Mouse (Mus musculus): Measurements from ENCODE around the gene Ccdc88b. TPM values are rescaled to one million over a fixed set of nuclear protein-coding genes. Genes with fewer than 3 reads are reported as not detected.

The Ccdc88b gene
- polyA plus RNA-seq, 1 experiment from 2014 or later: 2.8 TPM

GRCm38 (mm10) chr19:6860706-6861105 lies 2.7 kb upstream of the Ccdc88b start:
- Histone ChIP-seq H3K27ac (ENCODE audit: low read length) (peak overlapping the region; percentile 23; the same call in 1 of the 2 replicates), H3K4me1 (ENCODE audit: control insufficient read depth, low read depth, low read length) (peaks cover 10% of the 10 kb centered on the region), H3K9ac (ENCODE audit: low read depth, low read length) (no peak overlapping the region), H3K9me3 (replicated peaks; ENCODE audit: control insufficient read depth, low read length) (no peaks in the 10 kb centered on the region), H3K4me2 (ENCODE audit: low read depth, low read length) (no peak overlapping the region), H3K36me3 (ENCODE audit: control insufficient read depth, insufficient read depth) (no peaks in the 10 kb centered on the region), H3K4me3 (ENCODE audit: low read depth, low read length) (no peak overlapping the region), H3K27me3 (ENCODE audit: control insufficient read depth, insufficient read depth, low read depth, low read length) (no peaks in the 10 kb centered on the region)
- WGBS (ENCODE audit: insufficient replicate concordance): 40% methylated on average over 6 of the region's 6 CpGs
- ATAC-seq (ENCODE audit: low read depth): no peak

DNA sequence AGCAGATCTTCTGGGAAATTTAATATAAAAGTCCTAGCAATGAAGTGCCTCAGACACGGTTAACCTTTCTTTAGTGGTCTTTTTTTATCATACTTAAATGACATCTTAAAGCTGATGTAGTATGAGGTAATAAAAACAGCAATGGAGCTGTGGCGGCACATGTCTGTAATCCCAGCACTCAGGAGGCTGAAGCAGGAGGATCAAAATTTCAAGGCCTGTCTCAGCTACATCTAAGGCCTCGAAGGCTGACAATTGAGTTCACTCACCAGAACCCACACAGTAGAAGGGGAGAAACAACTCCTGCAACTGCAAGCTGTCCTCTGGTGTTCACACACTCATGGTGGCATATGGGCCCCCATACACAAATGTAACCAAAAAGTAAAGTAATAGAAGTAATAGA lies 2.0 kb upstream of the Ccdc88b start:
- ATAC-seq (ENCODE audit: low read depth): no peak
- H3K27ac ChIP-seq (ENCODE audit: low read length): no peak overlapping the region
- H3K9me3 ChIP-seq (replicated peaks; ENCODE audit: control insufficient read depth, low read length): no peaks in the 10 kb centered on the region

GRCm38 (mm10) chr19:6859032-6859651 lies 1.1 kb upstream of the Ccdc88b start:
- no peak overlapping the region for H3K9ac ChIP-seq (ENCODE audit: low read depth, low read length)
- WGBS (ENCODE audit: insufficient replicate concordance): 63% methylated on average over 2 of the region's 2 CpGs
- H3K4me3 ChIP-seq (ENCODE audit: low read depth, low read length): no peak overlapping the region
- H3K27ac ChIP-seq (ENCODE audit: low read length): no peak overlapping the region
- ATAC-seq (ENCODE audit: low read depth): no peak
- H3K4me1 ChIP-seq (ENCODE audit: control insufficient read depth, low read depth, low read length): peaks cover 17% of the 10 kb centered on the region
- H3K4me2 ChIP-seq (ENCODE audit: low read depth, low read length): no peak overlapping the region
- no peaks in the 10 kb centered on the region for H3K27me3 ChIP-seq (ENCODE audit: control insufficient read depth, insufficient read depth, low read depth, low read length)
- no peaks in the 10 kb centered on the region for H3K9me3 ChIP-seq (replicated peaks; ENCODE audit: control insufficient read depth, low read length)
- no peaks in the 10 kb centered on the region for H3K36me3 ChIP-seq (ENCODE audit: control insufficient read depth, insufficient read depth)

More for the DNA sequence above, 2.0 kb upstream of the Ccdc88b start:
- Histone ChIP-seq H3K27me3 (ENCODE audit: control insufficient read depth, insufficient read depth, low read depth, low read length) (no peaks in the 10 kb centered on the region), H3K4me3 (ENCODE audit: low read depth, low read length) (no peak overlapping the region), H3K36me3 (ENCODE audit: control insufficient read depth, insufficient read depth) (no peaks in the 10 kb centered on the region), H3K4me2 (ENCODE audit: low read depth, low read length) (no peak overlapping the region), H3K9ac (ENCODE audit: low read depth, low read length) (no peak overlapping the region), H3K4me1 (ENCODE audit: control insufficient read depth, low read depth, low read length) (peaks cover 17% of the 10 kb centered on the region)
- WGBS (ENCODE audit: insufficient replicate concordance): 74% methylated on average over 3 of the region's 3 CpGs

DNA sequence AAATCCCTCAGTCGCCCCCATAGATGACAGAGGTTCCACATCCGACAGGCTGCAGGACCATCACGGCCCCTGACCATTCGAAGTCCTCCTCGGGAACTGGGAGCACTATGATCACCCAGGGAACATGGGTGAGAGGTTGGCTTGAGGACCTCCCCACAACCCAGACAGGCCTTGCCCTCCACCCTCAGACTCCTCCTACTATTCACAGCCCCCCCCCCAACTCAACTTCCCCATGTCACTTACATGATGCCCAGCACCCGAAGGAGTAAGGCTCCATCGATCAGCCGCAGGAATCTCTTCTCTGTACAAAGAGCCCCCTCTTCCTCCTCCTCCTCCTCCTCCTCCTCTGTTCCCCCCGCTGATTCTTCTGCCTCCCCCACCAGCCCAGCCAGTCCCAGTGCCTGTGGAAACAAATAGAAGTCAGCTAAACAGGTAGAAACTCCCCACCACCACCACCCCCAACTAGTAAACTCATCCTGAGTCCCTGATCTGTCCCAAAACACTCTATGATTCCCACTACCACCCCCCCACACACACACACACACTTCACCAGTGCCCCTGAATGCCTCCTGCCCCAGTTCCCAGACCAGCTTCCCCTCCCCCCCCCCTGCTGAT lies 513 bp downstream of the Ccdc88b start:
- no peak; the same call in 1 of the 2 replicates for ATAC-seq (ENCODE audit: low read depth)
- Histone ChIP-seq H3K4me3 (ENCODE audit: low read depth, low read length) (peak overlapping the region; percentile 36; the same call in 1 of the 2 replicates), H3K4me2 (ENCODE audit: low read depth, low read length) (peak overlapping the region; percentile 29; the same call in 1 of the 2 replicates), H3K9me3 (replicated peaks; ENCODE audit: control insufficient read depth, low read length) (no peaks in the 10 kb centered on the region), H3K9ac (ENCODE audit: low read depth, low read length) (no peak overlapping the region), H3K27ac (ENCODE audit: low read length) (no peak overlapping the region; the same call in 1 of the 2 replicates), H3K27me3 (ENCODE audit: control insufficient read depth, insufficient read depth, low read depth, low read length) (no peaks in the 10 kb centered on the region), H3K36me3 (ENCODE audit: control insufficient read depth, insufficient read depth) (no peaks in the 10 kb centered on the region), H3K4me1 (ENCODE audit: control insufficient read depth, low read depth, low read length) (peaks cover 17% of the 10 kb centered on the region)
- 26% methylated on average over 9 of the region's 9 CpGs for WGBS (ENCODE audit: insufficient replicate concordance)

GRCm38 (mm10) chr19:6857003-6857360 lies 1.0 kb downstream of the Ccdc88b start:
- Histone ChIP-seq H3K9me3 (replicated peaks; ENCODE audit: control insufficient read depth, low read length) (no peaks in the 10 kb centered on the region), H3K9ac (ENCODE audit: low read depth, low read length) (no peak overlapping the region), H3K4me3 (ENCODE audit: low read depth, low read length) (peak overlapping the region; percentile 36; the same call in 1 of the 2 replicates), H3K4me2 (ENCODE audit: low read depth, low read length) (peak overlapping the region; percentile 29; the same call in 1 of the 2 replicates), H3K27me3 (ENCODE audit: control insufficient read depth, insufficient read depth, low read depth, low read length) (no peaks in the 10 kb centered on the region), H3K36me3 (ENCODE audit: control insufficient read depth, insufficient read depth) (no peaks in the 10 kb centered on the region), H3K27ac (ENCODE audit: low read length) (peak overlapping the region; percentile 40; the same call in 1 of the 2 replicates), H3K4me1 (ENCODE audit: control insufficient read depth, low read depth, low read length) (peaks cover 17% of the 10 kb centered on the region)
- no peak for ATAC-seq (ENCODE audit: low read depth)
- 40% methylated on average over 3 of the region's 3 CpGs for WGBS (ENCODE audit: insufficient replicate concordance)

DNA sequence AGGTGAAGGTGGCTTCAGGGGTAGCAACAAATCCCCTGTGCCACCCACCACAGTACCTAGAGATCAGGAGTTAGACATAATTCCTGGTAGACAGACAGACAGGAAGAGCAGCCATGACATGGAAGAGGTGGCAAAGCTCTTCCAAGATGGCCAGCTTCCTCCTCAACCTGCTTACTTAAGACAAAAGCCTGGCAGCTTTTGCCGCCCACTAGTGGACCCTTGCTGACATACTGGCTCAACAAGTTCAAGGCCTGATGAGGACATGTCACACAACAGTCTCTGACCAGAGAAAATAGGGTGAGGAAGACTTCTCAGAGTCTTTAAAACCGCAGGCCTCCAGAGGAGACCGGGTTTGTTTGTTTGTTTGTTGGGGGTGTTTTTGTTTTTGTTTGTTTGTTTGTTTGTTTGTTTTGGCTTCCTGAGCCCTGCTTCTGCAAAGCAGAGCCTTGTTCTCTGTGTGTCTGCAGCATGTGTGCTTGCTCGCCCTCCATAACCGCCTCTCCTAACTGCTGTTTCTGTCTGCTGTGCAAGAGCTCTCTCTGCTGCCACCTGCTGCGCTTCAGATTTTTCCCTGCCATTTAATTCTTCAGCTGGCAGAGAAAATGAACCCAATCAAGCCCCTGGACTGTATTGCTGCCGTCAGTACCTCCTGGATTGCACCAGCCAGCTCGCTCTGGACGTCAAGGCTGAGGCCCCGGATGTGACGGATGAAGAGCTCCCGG lies 1.6 kb downstream of the Ccdc88b start:
- 43% methylated on average over 12 of the region's 12 CpGs for WGBS (ENCODE audit: insufficient replicate concordance)
- H3K36me3 ChIP-seq (ENCODE audit: control insufficient read depth, insufficient read depth): no peaks in the 10 kb centered on the region
- peak overlapping the region; percentile 40; the same call in 1 of the 2 replicates for H3K27ac ChIP-seq (ENCODE audit: low read length)
- H3K27me3 ChIP-seq (ENCODE audit: control insufficient read depth, insufficient read depth, low read depth, low read length): no peaks in the 10 kb centered on the region
- H3K9ac ChIP-seq (ENCODE audit: low read depth, low read length): no peak overlapping the region
- H3K9me3 ChIP-seq (replicated peaks; ENCODE audit: control insufficient read depth, low read length): no peaks in the 10 kb centered on the region
- H3K4me3 ChIP-seq (ENCODE audit: low read depth, low read length): peak overlapping the region; percentile 18; the same call in 1 of the 2 replicates
- H3K4me1 ChIP-seq (ENCODE audit: control insufficient read depth, low read depth, low read length): peaks cover 17% of the 10 kb centered on the region
- H3K4me2 ChIP-seq (ENCODE audit: low read depth, low read length): peak overlapping the region; percentile 29; the same call in 1 of the 2 replicates
- ATAC-seq (ENCODE audit: low read depth): no peak

GRCm38 (mm10) chr19:6855225-6856031 lies 2.6 kb downstream of the Ccdc88b start:
- peak; percentile 30; the same call in 1 of the 2 replicates for ATAC-seq (ENCODE audit: low read depth)
- Histone ChIP-seq H3K4me3 (ENCODE audit: low read depth, low read length) (0 out of 2 replicates have a peak overlapping the region, but pooled peaks have one; percentile 20), H3K9me3 (replicated peaks; ENCODE audit: control insufficient read depth, low read length) (no peaks in the 10 kb centered on the region), H3K4me2 (ENCODE audit: low read depth, low read length) (peak overlapping the region; percentile 42), H3K4me1 (ENCODE audit: control insufficient read depth, low read depth, low read length) (peaks cover 17% of the 10 kb centered on the region), H3K9ac (ENCODE audit: low read depth, low read length) (no peak overlapping the region), H3K36me3 (ENCODE audit: control insufficient read depth, insufficient read depth) (no peaks in the 10 kb centered on the region), H3K27me3 (ENCODE audit: control insufficient read depth, insufficient read depth, low read depth, low read length) (no peaks in the 10 kb centered on the region), H3K27ac (ENCODE audit: low read length) (no peak overlapping the region)
- 29% methylated on average over 38 of the region's 38 CpGs for WGBS (ENCODE audit: insufficient replicate concordance)

GRCm38 (mm10) chr19:6854658-6855057 lies 3.4 kb downstream of the Ccdc88b start:
- Histone ChIP-seq H3K27me3 (ENCODE audit: control insufficient read depth, insufficient read depth, low read depth, low read length) (no peaks in the 10 kb centered on the region), H3K36me3 (ENCODE audit: control insufficient read depth, insufficient read depth) (no peaks in the 10 kb centered on the region), H3K9me3 (replicated peaks; ENCODE audit: control insufficient read depth, low read length) (no peaks in the 10 kb centered on the region), H3K9ac (ENCODE audit: low read depth, low read length) (no peak overlapping the region), H3K4me1 (ENCODE audit: control insufficient read depth, low read depth, low read length) (peaks cover 17% of the 10 kb centered on the region), H3K4me3 (ENCODE audit: low read depth, low read length) (no peak overlapping the region), H3K27ac (ENCODE audit: low read length) (no peak overlapping the region), H3K4me2 (ENCODE audit: low read depth, low read length) (no peak overlapping the region)
- WGBS (ENCODE audit: insufficient replicate concordance): 80% methylated on average over 12 of the region's 12 CpGs
- ATAC-seq (ENCODE audit: low read depth): no peak

Measured in liver, embryonic 16.5 days (tissue).